8 mouse cellular contexts compared by ENCODE assay signal in genomic region chr8:124898251-124898905, GRCm38 (mm10). TPM values are rescaled to one million over a fixed set of nuclear protein-coding genes. Genes with fewer than 3 reads are reported as not detected.
DNase-seq lines count a peak whose midpoint lies in the region; ATAC-seq and TF ChIP-seq lines count a peak whose summit lies in the region.

No protein-coding gene starts in this region.

- 4% methylated on average over 31 of the region's 31 CpGs for WGBS in heart, embryonic 15.5 days
- WGBS in forebrain, embryonic 12.5 days: 8% methylated on average over 31 of the region's 31 CpGs
- WGBS in liver, embryonic 14.5 days (ENCODE audit: insufficient replicate concordance): 3% methylated on average over 31 of the region's 31 CpGs

- peak overlapping the region; percentile 93 for H3K4me3 ChIP-seq in heart, embryonic 15.5 days
- H3K4me3 ChIP-seq in G1E (ENCODE audit: low read depth, low read length): peak overlapping the region; percentile 96
- H3K4me3 ChIP-seq in forebrain, embryonic 12.5 days (replicated peaks): peak overlapping the region; percentile 96
- H3K4me3 ChIP-seq in liver, embryonic 14.5 days (ENCODE audit: insufficient read depth in 1 of 2, low read depth in 2 of 2, low read length in 2 of 2): peak overlapping the region; percentile 83 to 84

- no peak for TF ChIP-seq EP300 in liver, embryonic 14.5 days (IDR thresholded peaks at IDR 0.05; ENCODE audit: low read depth)

- TF ChIP-seq CTCF in G1E (IDR thresholded peaks at IDR 0.05; ENCODE audit: low read depth, low read length): no peak
- no peak for TF ChIP-seq CTCF in liver, embryonic 14.5 days (IDR thresholded peaks at IDR 0.05; ENCODE audit: low read depth)

- H3K4me2 ChIP-seq in heart, embryonic 15.5 days: peak overlapping the region; percentile 97
- peak overlapping the region; percentile 99 for H3K4me2 ChIP-seq in forebrain, embryonic 12.5 days
- peak overlapping the region; percentile 84 for H3K4me2 ChIP-seq in liver, embryonic 14.5 days (ENCODE audit: low read depth)

- peak overlapping the region; percentile 70 for H3K27ac ChIP-seq in heart, embryonic 15.5 days
- peak overlapping the region; percentile 83 for H3K27ac ChIP-seq in forebrain, embryonic 12.5 days
- no peak overlapping the region; the same call in 1 of the 2 replicates for H3K27ac ChIP-seq in liver, embryonic 14.5 days

- no peak for ATAC-seq in heart, embryonic 15.5 days (replicated peaks; ENCODE audit: insufficient number of reproducible peaks, insufficient read depth, low FRiP score, low read depth)
- no peak for ATAC-seq in G1E (ENCODE audit: extremely low read depth, insufficient number of reproducible peaks, low FRiP score, poor library complexity, severe bottlenecking)
- ATAC-seq in forebrain, embryonic 12.5 days (ENCODE audit: low FRiP score): no peak; the same call in none of the 2 replicates
- ATAC-seq in liver, embryonic 14.5 days (ENCODE audit: insufficient read depth): no peak

- peaks cover 35% of the 10 kb centered on the region for H3K4me1 ChIP-seq in heart, embryonic 15.5 days (replicated peaks)
- H3K4me1 ChIP-seq in G1E (ENCODE audit: insufficient read depth, low read depth, low read length): peaks cover 79% of the 10 kb centered on the region
- peaks cover 31% of the 10 kb centered on the region for H3K4me1 ChIP-seq in forebrain, embryonic 12.5 days
- H3K4me1 ChIP-seq in liver, embryonic 14.5 days (replicated peaks; ENCODE audit: control insufficient read depth in 2 of 2, insufficient read depth in 2 of 2, low read length in 1 of 2): peaks cover 9 to 12% of the 10 kb centered on the region in 2 experiments

- H3K9ac ChIP-seq in heart, embryonic 15.5 days: peak overlapping the region; percentile 87
- H3K9ac ChIP-seq in forebrain, embryonic 12.5 days: peak overlapping the region; percentile 92
- H3K9ac ChIP-seq in liver, embryonic 14.5 days (replicated peaks): peak overlapping the region; percentile 75

- no peaks in the 10 kb centered on the region for H3K9me3 ChIP-seq in heart, embryonic 15.5 days (replicated peaks)
- no peaks in the 10 kb centered on the region for H3K9me3 ChIP-seq in G1E (replicated peaks)
- no peaks in the 10 kb centered on the region for H3K9me3 ChIP-seq in forebrain, embryonic 12.5 days
- H3K9me3 ChIP-seq in liver, embryonic 14.5 days (ENCODE audit: control insufficient read depth, low read length): no peaks in the 10 kb centered on the region

- H3K36me3 ChIP-seq in heart, embryonic 15.5 days: peaks cover 50% of the 10 kb centered on the region
- peaks cover 84% of the 10 kb centered on the region for H3K36me3 ChIP-seq in G1E (replicated peaks)
- peaks cover 52% of the 10 kb centered on the region for H3K36me3 ChIP-seq in forebrain, embryonic 12.5 days (replicated peaks)
- peaks cover 48% of the 10 kb centered on the region for H3K36me3 ChIP-seq in liver, embryonic 14.5 days (replicated peaks; ENCODE audit: control insufficient read depth, insufficient read depth, low read depth)

- DNase-seq in heart, adult 9 months (ENCODE audit: low spot score in 2 of 2): no peak
- DNase-seq in G1E (ENCODE audit: low spot score): no peak
- peak in 1 of 3 experiments; percentile 10 for DNase-seq in liver, embryonic 14.5 days (ENCODE audit: low read depth in 3 of 3, low spot score in 3 of 3)
- DNase-seq in B cell, adult 2 months: no peak
- DNase-seq in cerebellum, adult 8-10 months: no peak
- DNase-seq in frontal cortex, postnatal 14 days (ENCODE audit: low spot score in 2 of 2): no peak

- no peaks in the 10 kb centered on the region for H3K27me3 ChIP-seq in heart, embryonic 15.5 days
- no peaks in the 10 kb centered on the region for H3K27me3 ChIP-seq in G1E (ENCODE audit: insufficient read depth, low read length)
- no peaks in the 10 kb centered on the region for H3K27me3 ChIP-seq in forebrain, embryonic 12.5 days
- H3K27me3 ChIP-seq in liver, embryonic 14.5 days (ENCODE audit: control insufficient read depth, insufficient read depth, low read length): no peaks in the 10 kb centered on the region

RNA-seq across cellular contexts. Expression of gene Sprtn, which starts 0.7 kb away (rescaled TPM):
- 7.2 and 9.6 TPM in 2 replicates for polyA plus RNA-seq in heart, embryonic 15.5 days (2015; fragmentation: Nextera tagmentation; extraction: Ambion mirVana)
- total RNA-seq in G1E (2014; fragmentation: Nextera tagmentation) (42.4 and 43.5 TPM in 2 replicates), G1E (2017) (34.7 and 35.8 TPM in 2 replicates)
- polyA plus RNA-seq in G1E (2012): 13.0 and 21.7 TPM in 2 replicates
- polyA plus RNA-seq in forebrain, embryonic 12.5 days (2016; fragmentation: Nextera tagmentation; extraction: Ambion mirVana): 12.8 and 14.5 TPM in 2 replicates
- 4.8 and 7.0 TPM in 2 replicates for polyA plus RNA-seq in liver, embryonic 14.5 days (2012; rRNA removed)
- polyA plus RNA-seq in liver, embryonic 14.5 days (2014; fragmentation: Nextera tagmentation; extraction: Ambion mirVana): 4.9 and 5.0 TPM in 2 replicates

RNA-seq across cellular contexts. Expression of gene Exoc8, which starts 0.9 kb away (rescaled TPM):
- polyA plus RNA-seq in heart, embryonic 15.5 days (2015; fragmentation: Nextera tagmentation; extraction: Ambion mirVana): 6.5 and 7.6 TPM in 2 replicates
- 14.4 and 15.1 TPM in 2 replicates for total RNA-seq in G1E (2014; fragmentation: Nextera tagmentation)
- 22.8 and 24.8 TPM in 2 replicates for total RNA-seq in G1E (2017)
- polyA plus RNA-seq in G1E (2012): 10.4 and 10.9 TPM in 2 replicates
- polyA plus RNA-seq in forebrain, embryonic 12.5 days (2016; fragmentation: Nextera tagmentation; extraction: Ambion mirVana): 15.0 and 15.3 TPM in 2 replicates
- polyA plus RNA-seq in liver, embryonic 14.5 days (2012; rRNA removed): 2.6 and 3.7 TPM in 2 replicates
- polyA plus RNA-seq in liver, embryonic 14.5 days (2014; fragmentation: Nextera tagmentation; extraction: Ambion mirVana): 2.4 and 2.6 TPM in 2 replicates

RNA-seq across cellular contexts. Expression of gene 2810004N23Rik, which starts 35.5 kb away (rescaled TPM):
- polyA plus RNA-seq in heart, embryonic 15.5 days (2015; fragmentation: Nextera tagmentation; extraction: Ambion mirVana): 46.3 and 51.6 TPM in 2 replicates
- total RNA-seq in G1E (2014; fragmentation: Nextera tagmentation) (49.3 and 61.9 TPM in 2 replicates), G1E (2017) (73.7 and 74.1 TPM in 2 replicates)
- 41.9 and 52.6 TPM in 2 replicates for polyA plus RNA-seq in G1E (2012)
- polyA plus RNA-seq in forebrain, embryonic 12.5 days (2016; fragmentation: Nextera tagmentation; extraction: Ambion mirVana): 53.8 and 55.3 TPM in 2 replicates
- 8.9 and 13.5 TPM in 2 replicates for polyA plus RNA-seq in liver, embryonic 14.5 days (2012; rRNA removed)
- 17.9 and 18.2 TPM in 2 replicates for polyA plus RNA-seq in liver, embryonic 14.5 days (2014; fragmentation: Nextera tagmentation; extraction: Ambion mirVana)

RNA-seq across cellular contexts. Expression of gene Gnpat, which starts 35.5 kb away (rescaled TPM):
- polyA plus RNA-seq in heart, embryonic 15.5 days (2015; fragmentation: Nextera tagmentation; extraction: Ambion mirVana): 101 and 103 TPM in 2 replicates
- total RNA-seq in G1E (2014; fragmentation: Nextera tagmentation) (125 and 146 TPM in 2 replicates), G1E (2017) (129 and 131 TPM in 2 replicates)
- polyA plus RNA-seq in G1E (2012): 80.5 and 128 TPM in 2 replicates
- polyA plus RNA-seq in forebrain, embryonic 12.5 days (2016; fragmentation: Nextera tagmentation; extraction: Ambion mirVana): 130 and 131 TPM in 2 replicates
- polyA plus RNA-seq in liver, embryonic 14.5 days (2012; rRNA removed): 23.3 and 35.7 TPM in 2 replicates
- 39.0 and 39.6 TPM in 2 replicates for polyA plus RNA-seq in liver, embryonic 14.5 days (2014; fragmentation: Nextera tagmentation; extraction: Ambion mirVana)

RNA-seq across cellular contexts. Expression of gene Egln1, which starts 50.7 kb away (rescaled TPM):
- 16.7 and 18.4 TPM in 2 replicates for polyA plus RNA-seq in heart, embryonic 15.5 days (2015; fragmentation: Nextera tagmentation; extraction: Ambion mirVana)
- total RNA-seq in G1E (2014; fragmentation: Nextera tagmentation) (39.3 and 40.8 TPM in 2 replicates), G1E (2017) (31.8 and 33.8 TPM in 2 replicates)
- polyA plus RNA-seq in G1E (2012): 17.6 and 19.9 TPM in 2 replicates
- polyA plus RNA-seq in forebrain, embryonic 12.5 days (2016; fragmentation: Nextera tagmentation; extraction: Ambion mirVana): 19.5 and 20.0 TPM in 2 replicates
- 4.2 and 5.5 TPM in 2 replicates for polyA plus RNA-seq in liver, embryonic 14.5 days (2012; rRNA removed)
- 3.3 and 3.9 TPM in 2 replicates for polyA plus RNA-seq in liver, embryonic 14.5 days (2014; fragmentation: Nextera tagmentation; extraction: Ambion mirVana)
